Mouse (Mus musculus) C2C12 (cell line): ENCODE data around the gene Ptprf.

ENCODE experiments used
- CTCF ChIP-seq: IDR thresholded peaks from one replicate; pipeline ENCODE4 v1.5.1; 2011; ENCODE audit not compliant: control insufficient read depth, insufficient read depth, insufficient read length
- MAX ChIP-seq: IDR thresholded peaks from one replicate; pipeline ENCODE4 v1.6.1; 2011; ENCODE audit warnings: mild to moderate bottlenecking, control low read depth

DNA sequence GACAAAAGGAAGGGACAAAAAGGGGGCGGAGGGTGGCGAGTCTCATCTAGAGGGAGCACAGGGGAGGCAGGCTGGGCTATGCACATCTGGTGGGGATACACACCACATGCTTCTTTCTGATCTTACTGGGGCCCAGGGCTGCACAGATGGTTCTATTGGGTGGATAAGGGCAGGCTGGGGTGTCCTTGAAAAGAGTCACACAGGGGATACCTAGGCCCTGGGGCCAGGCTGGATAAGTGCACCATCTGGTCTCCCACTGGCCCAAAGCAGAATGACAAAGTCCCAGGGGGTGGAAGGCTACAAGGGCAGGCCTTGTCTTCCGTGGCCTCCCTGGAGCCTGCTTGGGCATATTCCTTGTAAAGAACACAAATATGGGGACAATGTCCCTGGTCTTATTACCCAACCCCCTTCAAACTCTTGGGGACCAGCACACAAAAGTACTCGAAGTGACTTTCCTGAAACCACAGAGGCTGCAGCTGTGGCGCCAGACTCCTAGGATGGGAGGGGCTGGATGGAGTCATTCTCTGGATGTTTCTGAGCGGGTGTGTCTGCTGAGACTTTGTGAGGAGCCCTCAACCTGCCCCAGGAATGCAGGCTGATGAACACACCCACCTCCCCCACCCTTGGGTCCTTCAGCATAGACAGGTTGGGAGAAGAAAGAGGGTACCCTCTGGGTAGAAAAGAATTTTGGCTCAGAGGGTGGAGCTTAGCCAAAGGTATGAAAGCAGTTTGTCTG is 62.0 kb downstream of the Ptprf start:
- no peak for TF ChIP-seq CTCF
- TF ChIP-seq MAX: no peak
